Mouse (Mus musculus) midbrain, embryonic 11.5 days (tissue): Measurements from ENCODE around the gene Olfr51. TPM values are rescaled to one million over a fixed set of nuclear protein-coding genes. Genes with fewer than 3 reads are reported as not detected.

ENCODE experiments used
- ATAC-seq: fragments of 200-750 bp; cut with Nextera tagmentation; 2 replicates; pipeline ENCODE4 v1.8.0; 2017; ENCODE audit warnings: moderate TSS enrichment, moderate library complexity; ENCODE audit not compliant: low FRiP score
- DNase-seq: peaks from one replicate; pipeline ENCODE4 v3.0.0; 2015; ENCODE audit warnings: low spot score; ENCODE audit errors: missing footprints
- H3K27ac ChIP-seq: fragments of 300-500 bp; sonication (generic); 2 replicates; pipeline ENCODE4 v1.5.1; 2014; ENCODE audit warnings: low read depth, low read length
- H3K27me3 ChIP-seq: fragments of 300-500 bp; sonication (generic); 2 replicates; pipeline ENCODE4 v1.6.1; 2014; ENCODE audit warnings: mild to moderate bottlenecking, low read length, moderate library complexity, mixed read lengths; ENCODE audit not compliant: control insufficient read depth, insufficient read depth
- H3K36me3 ChIP-seq: fragments of 300-500 bp; sonication (generic); 2 replicates; pipeline ENCODE4 v1.6.1; 2014; ENCODE audit warnings: mild to moderate bottlenecking, low read length, moderate library complexity, mixed read lengths; ENCODE audit not compliant: control insufficient read depth, insufficient read depth
- H3K4me1 ChIP-seq: fragments of 300-500 bp; sonication (generic); 2 replicates; pipeline ENCODE4 v1.6.1; 2014; ENCODE audit warnings: low read length; ENCODE audit not compliant: control insufficient read depth, insufficient read depth
- H3K4me2 ChIP-seq: fragments of 300-500 bp; sonication (generic); 2 replicates; pipeline ENCODE4 v1.6.1; 2014; ENCODE audit warnings: mild to moderate bottlenecking, moderate library complexity
- H3K4me3 ChIP-seq: fragments of 300-500 bp; sonication (generic); 2 replicates; pipeline ENCODE4 v1.5.1; 2014; ENCODE audit warnings: low read depth, low read length
- H3K9ac ChIP-seq: fragments of 300-500 bp; sonication (generic); 2 replicates; pipeline ENCODE4 v1.6.1; 2014; ENCODE audit warnings: low read length
- H3K9me3 ChIP-seq: fragments of 300-500 bp; sonication (generic); 2 replicates; pipeline ENCODE4 v1.6.1; 2016; ENCODE audit warnings: low read length; ENCODE audit not compliant: control insufficient read depth
- WGBS: fragments of 180-500 bp; shearing (Covaris S2); extraction: QIAGEN DNeasy Blood & Tissue Kit; methylation state at CpG from one replicate; pipeline ENCODE4 v1.1.7; 2014; 5-methylcytosine and 5-hydroxymethylcytosine counted together
- polyA plus RNA-seq: library from polyadenylated mRNA; unstranded; fragments of >200 nt; fragmentation: Nextera tagmentation; extraction: Ambion mirVana; gene quantifications from 2 replicates; pipeline ENCODE4 v1.2.1, GENCODE M21; 2014

Gene Olfr51
- polyA plus RNA-seq, 1 experiment from 2014 or later, result not detected

DNA sequence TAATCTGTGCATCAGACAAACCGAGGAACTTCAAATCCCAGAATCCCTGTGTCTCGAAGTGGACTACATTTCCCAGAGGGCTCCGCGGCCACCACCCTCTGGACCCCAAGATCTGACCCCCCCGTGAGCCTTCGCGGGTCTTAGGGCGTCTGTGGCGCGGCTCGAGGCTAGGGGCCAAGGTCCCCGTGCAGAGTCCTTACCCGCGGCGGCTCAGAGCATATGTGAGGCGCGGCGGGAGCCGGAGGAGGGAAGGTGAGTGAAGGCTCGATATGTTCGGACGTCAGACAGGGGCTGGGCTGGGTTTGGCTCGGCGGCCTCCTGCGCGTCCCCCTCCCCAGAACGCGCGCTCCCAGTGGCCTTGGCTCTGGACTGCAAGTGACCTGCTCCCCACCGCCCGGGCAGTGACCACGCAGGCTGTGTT lies 55.8 kb downstream of the Olfr51 start, which contains the start of gene Zfp354a:
Gene Zfp354a (plus strand): TSS at position 107 of the 421 bp plus-strand sequence.
- 0% methylated on average over 32 of the region's 32 CpGs for WGBS
- Histone ChIP-seq H3K36me3 (no peaks in the 10 kb centered on the region), H3K27me3 (no peaks in the 10 kb centered on the region), H3K4me1 (peaks cover 6% of the 10 kb centered on the region), H3K4me2 (peak within 1 kb of the TSS; percentile 88), H3K9me3 (no peaks in the 10 kb centered on the region), H3K27ac (peak within 1 kb of the TSS; percentile 36; the same call in 1 of the 2 replicates), H3K4me3 (peak within 1 kb of the TSS; percentile 69), H3K9ac (peak within 1 kb of the TSS; percentile 90)
- ATAC-seq (peak; percentile 96), DNase-seq (peak; percentile 98)

Other genes starting within 250 kb of the Olfr51 start
- gene Zfp354c, start 175.9 kb upstream of the Olfr51 start, polyA plus RNA-seq, result 46.7 and 48.5 TPM in 2 replicates
- 1.3 and 1.5 TPM in 2 replicates for gene Zfp879, start 162.0 kb upstream of the Olfr51 start, polyA plus RNA-seq
- not detected in 2 replicates for gene Grm6, start 152.9 kb upstream of the Olfr51 start, polyA plus RNA-seq
- 18.7 and 20.6 TPM in 2 replicates for gene Zfp454, start 115.9 kb upstream of the Olfr51 start, polyA plus RNA-seq
- 35.5 and 39.0 TPM in 2 replicates for gene Zfp2, start 87.4 kb upstream of the Olfr51 start, polyA plus RNA-seq
- 1.5 and 1.7 TPM in 2 replicates for gene Zfp354b, start 72.0 kb upstream of the Olfr51 start, polyA plus RNA-seq
- not detected in 2 replicates for gene 4933414I15Rik, start 59.8 kb upstream of the Olfr51 start, polyA plus RNA-seq
- not detected in 2 replicates for gene Prop1, start 49.8 kb upstream of the Olfr51 start, polyA plus RNA-seq
- not detected in 2 replicates for gene Olfr1378, start 37.1 kb upstream of the Olfr51 start, polyA plus RNA-seq
- gene Olfr1377, start 21.6 kb upstream of the Olfr51 start, polyA plus RNA-seq, result not detected in 2 replicates
- not detected in 2 replicates for gene Olfr54, start 10.6 kb downstream of the Olfr51 start, polyA plus RNA-seq
- gene Olfr1375, start 44.5 kb downstream of the Olfr51 start, polyA plus RNA-seq, result not detected in 2 replicates
- 10.3 and 13.4 TPM in 2 replicates for gene Zfp354a, start 55.7 kb downstream of the Olfr51 start, polyA plus RNA-seq
- gene Gm12569, start 216.9 kb downstream of the Olfr51 start, polyA plus RNA-seq, result not detected in 2 replicates